Mouse (Mus musculus) cerebellum, postnatal 4 days (tissue): ENCODE results near the gene Cacna1c.

Source experiments
- DNase-seq, 2 experiments: peaks; one replicate each; pipeline ENCODE4 v3.0.0; 2022; ENCODE audit warnings: low spot score in 2 of 2, mixed read lengths in 1 of 2

Gene Cacna1c

DNA sequence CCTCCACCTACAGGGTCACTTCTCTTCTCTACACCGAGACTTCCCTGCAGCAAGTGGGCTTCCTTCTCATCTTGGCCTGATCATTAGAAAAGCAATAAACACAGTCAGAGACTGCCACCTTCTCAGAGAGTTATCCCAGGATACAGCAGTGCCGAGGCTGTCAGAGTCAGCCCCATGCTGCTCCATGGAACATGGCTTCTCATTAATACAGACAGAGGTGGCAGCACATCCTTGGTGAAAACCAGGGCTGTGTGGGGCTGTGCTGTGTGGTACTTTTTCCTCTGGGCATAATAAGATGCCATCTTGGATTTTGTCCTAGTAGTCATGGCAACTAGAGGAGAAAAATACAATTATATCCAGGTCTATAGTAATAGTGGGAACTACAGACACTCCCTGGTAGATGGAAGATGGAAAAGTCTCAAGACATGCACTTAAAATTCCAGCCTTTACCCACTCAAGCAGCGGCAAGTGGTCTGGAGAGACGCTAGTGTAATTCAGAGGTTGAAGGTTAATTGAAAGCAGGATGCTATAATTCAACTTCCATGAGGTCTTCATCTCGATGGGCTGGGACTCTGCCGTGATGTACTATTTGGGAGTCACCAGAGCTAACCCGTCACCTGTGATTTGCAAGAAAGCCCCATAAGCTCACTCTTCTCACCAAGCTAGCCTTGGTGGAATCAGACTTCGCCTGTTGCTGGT, 264.1 kb downstream of the Cacna1c start:
- DNase-seq, result no peak

GRCm38 (mm10) chr6:118926669-118927068, 269.5 kb downstream of the Cacna1c start:
- no peak for DNase-seq

DNA sequence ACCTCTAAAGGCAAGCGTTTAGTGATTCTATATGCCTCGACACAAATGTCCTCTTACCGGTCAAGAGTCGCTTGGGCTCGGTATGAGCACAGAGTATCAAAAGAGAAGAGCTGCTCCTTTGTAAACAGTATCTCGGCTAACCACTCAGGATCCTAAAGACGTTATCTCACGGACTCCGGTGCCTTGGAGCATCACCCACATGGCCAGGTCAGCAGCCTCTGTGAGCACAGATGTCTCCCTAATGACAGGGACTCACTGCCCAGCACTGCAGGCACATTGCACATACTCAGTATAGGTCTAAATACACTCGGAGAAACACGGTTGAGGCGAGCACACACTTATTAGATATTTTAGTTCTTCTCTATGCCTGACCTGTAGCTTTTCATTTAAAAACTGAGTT, 271.8 kb downstream of the Cacna1c start:
- DNase-seq, result no peak

DNA sequence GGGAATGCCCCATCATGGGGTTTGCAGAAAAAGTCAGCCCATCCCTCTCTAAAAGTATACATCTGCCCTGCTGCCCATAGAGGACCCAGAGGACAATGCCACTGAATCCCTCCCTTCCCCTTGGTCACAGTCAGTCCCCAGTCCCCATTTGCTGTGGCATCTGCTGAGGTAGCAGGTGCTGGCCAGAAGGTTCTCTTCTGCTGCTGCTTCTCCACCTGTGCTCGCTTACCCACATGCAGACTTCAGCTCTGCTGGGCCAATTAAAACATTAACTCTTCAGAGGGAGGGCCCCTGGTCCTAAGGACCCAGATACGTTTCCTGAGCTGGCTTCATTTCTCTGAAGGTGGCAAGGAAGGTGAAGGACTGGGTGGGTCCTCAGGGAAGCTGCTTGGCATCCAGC, 272.3 kb downstream of the Cacna1c start:
- DNase-seq, result peak in 1 of 2 experiments; percentile 25

GRCm38 (mm10) chr6:118923212-118923577, 273.0 kb downstream of the Cacna1c start:
- DNase-seq, result no peak

DNA sequence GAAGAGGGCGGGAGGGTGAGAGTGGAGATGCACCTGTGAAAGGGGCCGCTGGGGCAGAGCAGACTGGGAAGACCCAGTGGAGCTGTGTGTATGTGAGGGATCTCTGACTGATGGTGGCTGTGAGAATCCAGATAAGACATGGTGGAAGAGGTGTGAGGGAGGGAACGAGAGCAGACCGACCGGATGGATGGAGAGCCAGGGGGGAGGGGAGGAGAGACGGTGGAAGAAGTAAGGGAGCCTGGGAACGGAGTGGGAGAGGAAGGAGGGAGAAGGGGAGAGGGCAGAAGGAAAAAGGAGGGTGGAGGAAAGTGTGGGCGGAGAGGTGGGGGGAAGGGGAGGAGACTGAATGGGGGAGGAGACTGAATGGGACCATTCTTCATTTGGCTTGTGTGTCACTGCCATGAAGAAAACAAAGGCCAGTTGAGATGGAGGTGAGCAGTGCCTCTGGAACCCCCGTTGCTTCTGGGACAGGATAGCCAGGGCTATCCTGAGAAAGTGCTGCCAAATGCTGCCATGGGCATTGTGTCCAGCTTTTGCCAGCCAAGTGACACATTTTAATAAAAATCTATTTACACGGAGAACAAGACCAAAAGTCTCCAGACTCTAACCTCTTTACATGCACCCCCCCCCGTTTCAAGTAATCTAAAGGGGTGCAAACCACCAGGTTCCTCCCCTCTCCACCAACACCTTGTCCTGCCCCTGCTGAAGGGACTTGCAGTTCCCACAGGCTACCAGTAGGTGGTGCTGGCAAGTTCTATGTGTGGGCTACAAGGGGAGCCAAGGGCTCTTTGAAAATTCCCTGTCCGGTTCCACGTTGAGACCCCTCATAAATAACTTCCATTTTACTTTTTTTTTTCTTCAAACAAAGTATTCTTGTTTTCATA, 273.6 kb downstream of the Cacna1c start:
- peak; percentile 60 to 86 for DNase-seq

DNA sequence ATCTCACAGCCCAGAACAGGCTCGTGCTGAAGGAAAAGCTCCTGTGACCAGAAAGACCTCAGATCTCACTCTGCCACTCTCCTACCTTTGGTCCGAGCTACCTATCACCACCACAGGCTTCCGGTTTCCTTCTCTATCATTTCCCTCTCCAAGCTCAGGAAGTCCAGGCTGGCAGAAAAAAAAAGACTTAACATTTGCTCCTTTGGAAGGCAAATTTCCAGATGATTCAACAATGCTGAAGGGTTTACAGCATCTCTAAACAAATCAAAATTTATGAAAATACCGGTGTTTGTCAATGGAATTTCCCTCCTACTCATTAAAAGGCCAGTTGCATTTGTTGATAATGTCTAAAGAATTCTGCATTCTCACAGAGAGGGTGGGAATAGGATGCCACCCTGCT, 288.0 kb downstream of the Cacna1c start:
- DNase-seq, result no peak

- DNase-seq, result no peak
Observed at GRCm38 (mm10) chr6:118907704-118908103, 288.5 kb downstream of the Cacna1c start.

DNA sequence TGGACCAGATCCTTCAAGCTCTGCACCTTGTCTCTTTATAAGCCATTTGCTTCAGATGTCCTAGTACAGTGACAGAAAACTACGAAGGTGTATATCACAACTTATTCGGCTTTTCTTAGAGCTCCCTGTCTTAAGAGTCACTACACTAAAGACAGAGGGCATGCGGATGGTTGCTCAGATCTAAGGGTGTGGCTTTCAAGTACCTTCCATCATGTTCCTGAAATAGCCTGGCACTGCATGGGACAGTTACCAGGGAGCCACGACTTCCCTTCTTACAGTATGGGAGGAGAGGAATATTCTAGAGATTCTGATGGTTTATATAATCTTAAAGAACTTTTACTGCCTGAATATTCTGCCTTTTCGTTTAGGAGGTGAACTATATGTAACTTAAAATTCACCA, 289.3 kb downstream of the Cacna1c start:
- DNase-seq, result no peak

DNA sequence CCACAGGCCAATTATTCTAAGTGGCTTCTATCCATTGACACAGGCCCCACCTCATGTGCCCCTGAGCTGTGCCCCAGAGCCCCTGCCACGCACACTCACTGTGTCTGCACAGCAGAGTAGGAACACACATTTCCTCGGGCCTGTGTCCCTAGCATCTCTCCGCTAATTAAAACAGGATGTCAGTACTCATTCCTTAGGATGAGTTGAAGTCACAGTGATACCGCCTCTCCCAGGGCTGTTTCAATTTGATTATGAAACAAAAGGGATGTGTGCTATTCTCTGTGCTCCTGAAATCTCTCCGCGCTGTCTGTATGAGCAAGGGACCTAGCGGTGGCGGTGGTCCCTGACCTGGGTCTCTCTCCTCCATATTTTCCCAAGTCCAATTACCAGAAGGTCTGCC, 296.5 kb downstream of the Cacna1c start:
- no peak for DNase-seq

DNA sequence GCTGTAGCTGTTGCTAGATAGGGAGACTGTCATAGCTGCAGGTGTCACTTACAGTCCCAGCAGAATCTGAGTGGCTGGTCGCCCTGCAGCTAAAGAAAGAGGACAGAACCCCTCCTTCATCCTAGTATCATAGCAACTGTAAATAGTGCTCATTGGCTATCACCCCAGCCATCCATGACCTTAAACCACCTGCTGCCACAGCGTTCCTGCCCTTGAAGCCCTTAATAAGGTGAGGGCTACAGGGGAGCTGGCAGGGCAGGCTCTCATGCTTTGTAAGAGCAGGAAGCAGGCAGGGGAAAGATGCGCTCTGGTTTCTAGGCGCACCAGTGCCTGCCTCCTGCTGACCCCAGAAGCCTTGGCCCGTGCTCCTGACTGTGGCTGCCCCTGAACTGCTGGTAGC, 299.1 kb downstream of the Cacna1c start:
- no peak for DNase-seq

- no peak for DNase-seq
Observed at GRCm38 (mm10) chr6:118894043-118894442, 302.2 kb downstream of the Cacna1c start.

- DNase-seq, result no peak
Observed at GRCm38 (mm10) chr6:118889441-118889840, 306.8 kb downstream of the Cacna1c start.

GRCm38 (mm10) chr6:118887032-118887431, 309.2 kb downstream of the Cacna1c start:
- DNase-seq, result no peak

GRCm38 (mm10) chr6:118884961-118885360, 311.3 kb downstream of the Cacna1c start:
- DNase-seq, result no peak

DNA sequence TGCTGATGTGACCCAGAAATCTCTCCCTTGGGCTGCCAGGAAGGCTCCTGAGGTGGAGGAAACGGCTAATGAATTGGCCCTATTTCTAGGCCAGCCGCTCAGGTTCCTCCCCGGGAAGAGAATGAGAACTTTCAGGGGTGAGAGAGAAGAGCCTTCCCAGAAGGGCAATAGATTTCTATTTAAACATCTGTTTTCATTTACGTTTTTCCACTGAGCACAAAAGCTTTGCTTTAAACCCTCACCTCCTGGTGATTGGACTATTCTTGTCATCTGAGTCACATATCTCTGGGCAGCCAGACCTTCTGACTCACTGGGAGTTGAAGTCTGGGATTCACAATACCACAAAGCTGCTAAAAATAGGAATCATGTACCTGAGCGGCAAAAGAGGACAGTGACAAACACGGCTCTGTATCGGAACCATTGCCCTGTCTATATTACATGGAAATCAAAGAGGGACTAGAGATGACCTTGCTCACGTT, 312.1 kb downstream of the Cacna1c start:
- DNase-seq, result no peak

DNA sequence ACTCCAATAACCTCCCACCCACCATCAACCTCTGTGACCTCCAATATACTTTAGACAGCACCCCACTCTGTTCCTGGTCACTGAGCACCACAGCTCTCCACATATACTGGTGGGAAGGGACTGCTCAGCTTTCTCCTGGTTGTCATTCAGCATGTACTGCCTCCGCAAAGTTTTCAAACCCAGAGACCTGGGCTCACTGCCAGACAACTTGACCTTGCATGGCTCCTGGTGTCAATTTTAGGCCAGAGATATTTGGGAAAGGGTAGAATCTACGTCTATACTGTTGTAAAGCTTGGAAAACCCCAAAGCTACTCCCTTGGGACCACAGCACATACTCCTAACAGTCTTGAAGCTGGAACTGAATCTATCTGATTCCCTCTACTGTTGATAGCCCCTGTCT, 320.0 kb downstream of the Cacna1c start:
- DNase-seq, result no peak

GRCm38 (mm10) chr6:118870241-118870841, 325.9 kb downstream of the Cacna1c start:
- DNase-seq, result peak in 1 of 2 experiments; percentile 19

- DNase-seq, result no peak
Observed at GRCm38 (mm10) chr6:118867384-118867783, 328.8 kb downstream of the Cacna1c start.

- no peak for DNase-seq
Observed at GRCm38 (mm10) chr6:118866889-118867288, 329.3 kb downstream of the Cacna1c start.

DNA sequence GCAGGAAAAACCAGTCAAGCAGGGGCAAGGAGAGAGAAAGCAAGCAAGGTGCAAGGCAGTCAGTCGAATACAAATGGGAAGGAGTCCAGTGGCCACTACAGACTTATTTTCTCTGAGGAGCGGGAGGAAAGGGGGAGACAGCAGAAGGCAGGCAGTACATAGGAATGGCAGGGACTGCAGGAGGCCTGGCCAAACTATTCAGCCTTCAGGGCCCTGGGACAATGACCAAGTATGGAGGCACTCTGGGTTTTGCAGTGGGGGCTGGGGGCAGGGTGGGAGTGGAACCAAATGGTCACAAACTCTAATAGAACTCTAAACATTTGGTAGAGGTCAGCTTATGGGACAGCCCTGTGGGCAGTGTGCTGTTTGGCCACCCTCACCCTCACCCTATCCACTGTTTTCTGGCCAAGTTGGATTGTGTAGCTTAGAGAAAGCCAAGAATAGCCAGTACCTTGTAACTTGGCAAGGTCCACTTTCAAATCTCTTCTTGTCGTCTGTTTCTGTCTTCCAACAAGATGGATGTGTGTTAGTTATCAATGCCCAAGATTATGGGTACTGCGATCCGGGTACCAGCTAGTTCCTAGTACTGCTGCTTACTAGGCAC, 330.3 kb downstream of the Cacna1c start:
- no peak for DNase-seq
